Mouse (Mus musculus) midbrain, embryonic 11.5 days (tissue): Measurements from ENCODE around the gene Dnajc28. TPM values are rescaled to one million over a fixed set of nuclear protein-coding genes. Genes with fewer than 3 reads are reported as not detected.

Source experiments
- ATAC-seq: fragments of 200-750 bp; cut with Nextera tagmentation; 2 replicates; pipeline ENCODE4 v1.8.0; 2017; ENCODE audit warnings: moderate TSS enrichment, moderate library complexity; ENCODE audit not compliant: low FRiP score
- DNase-seq: peaks from one replicate; pipeline ENCODE4 v3.0.0; 2015; ENCODE audit warnings: low spot score; ENCODE audit errors: missing footprints
- H3K27ac ChIP-seq: fragments of 300-500 bp; sonication (generic); 2 replicates; pipeline ENCODE4 v1.5.1; 2014; ENCODE audit warnings: low read depth, low read length
- H3K27me3 ChIP-seq: fragments of 300-500 bp; sonication (generic); 2 replicates; pipeline ENCODE4 v1.6.1; 2014; ENCODE audit warnings: mild to moderate bottlenecking, low read length, moderate library complexity, mixed read lengths; ENCODE audit not compliant: control insufficient read depth, insufficient read depth
- H3K36me3 ChIP-seq: fragments of 300-500 bp; sonication (generic); 2 replicates; pipeline ENCODE4 v1.6.1; 2014; ENCODE audit warnings: mild to moderate bottlenecking, low read length, moderate library complexity, mixed read lengths; ENCODE audit not compliant: control insufficient read depth, insufficient read depth
- H3K4me1 ChIP-seq: fragments of 300-500 bp; sonication (generic); 2 replicates; pipeline ENCODE4 v1.6.1; 2014; ENCODE audit warnings: low read length; ENCODE audit not compliant: control insufficient read depth, insufficient read depth
- H3K4me2 ChIP-seq: fragments of 300-500 bp; sonication (generic); 2 replicates; pipeline ENCODE4 v1.6.1; 2014; ENCODE audit warnings: mild to moderate bottlenecking, moderate library complexity
- H3K4me3 ChIP-seq: fragments of 300-500 bp; sonication (generic); 2 replicates; pipeline ENCODE4 v1.5.1; 2014; ENCODE audit warnings: low read depth, low read length
- H3K9ac ChIP-seq: fragments of 300-500 bp; sonication (generic); 2 replicates; pipeline ENCODE4 v1.6.1; 2014; ENCODE audit warnings: low read length
- H3K9me3 ChIP-seq: fragments of 300-500 bp; sonication (generic); 2 replicates; pipeline ENCODE4 v1.6.1; 2016; ENCODE audit warnings: low read length; ENCODE audit not compliant: control insufficient read depth
- WGBS: fragments of 180-500 bp; shearing (Covaris S2); extraction: QIAGEN DNeasy Blood & Tissue Kit; methylation state at CpG from one replicate; pipeline ENCODE4 v1.1.7; 2014; 5-methylcytosine and 5-hydroxymethylcytosine counted together
- polyA plus RNA-seq: library from polyadenylated mRNA; unstranded; fragments of >200 nt; fragmentation: Nextera tagmentation; extraction: Ambion mirVana; gene quantifications from 2 replicates; pipeline ENCODE4 v1.2.1, GENCODE M21; 2014

Gene Dnajc28
- polyA plus RNA-seq: 5.8 and 6.0 TPM in 2 replicates

DNA sequence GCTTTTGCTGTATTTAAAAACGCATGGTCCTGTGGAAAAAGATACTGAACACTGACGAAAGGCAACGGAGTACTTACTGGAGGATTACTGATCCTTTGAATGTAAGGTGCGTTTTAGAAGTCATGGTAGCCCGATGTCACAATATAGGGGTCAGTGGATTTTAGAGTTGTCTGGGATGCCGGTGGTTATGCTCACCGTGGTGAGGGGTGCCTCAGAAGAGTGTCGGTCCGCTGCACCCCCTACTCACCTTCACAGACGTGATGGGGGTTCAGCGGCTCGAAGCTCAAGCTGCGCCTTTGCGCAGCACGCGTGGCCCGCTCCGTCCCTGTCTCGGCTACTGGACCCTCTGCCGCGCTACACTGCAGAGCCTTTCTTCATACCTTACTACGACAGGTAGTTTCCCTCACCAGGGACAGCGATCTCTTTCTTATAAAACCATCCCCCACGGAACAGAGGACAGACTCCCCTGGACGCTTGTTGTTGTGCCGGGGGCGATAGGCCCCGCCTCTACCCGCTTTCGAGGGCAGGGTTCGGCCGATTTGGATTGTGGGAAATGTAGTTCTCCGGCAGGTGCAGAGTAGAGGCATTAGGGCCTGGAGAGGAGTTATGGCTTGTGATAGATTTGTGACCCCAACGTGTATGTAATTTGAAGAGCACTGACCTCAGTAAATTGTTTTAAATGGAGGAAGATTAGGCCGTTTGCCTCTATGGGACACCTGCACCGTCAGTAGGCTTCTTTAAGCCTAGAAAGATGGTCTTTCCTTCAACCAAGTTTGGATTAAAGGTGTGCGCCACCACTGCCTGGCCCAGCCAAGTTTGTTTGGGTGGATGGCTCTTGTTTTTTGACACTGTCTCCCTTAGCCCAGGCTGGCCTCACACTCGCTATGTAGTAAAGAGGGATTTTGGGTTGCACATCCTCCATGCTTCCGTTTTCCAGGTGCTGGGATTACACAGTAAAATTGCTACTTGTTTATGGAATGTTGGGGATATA lies at the start of gene Dnajc28:
Gene Dnajc28, minus strand, starts transcription at position 516 of the 991 bp plus-strand sequence.
- no peaks in the 10 kb centered on the region for H3K4me1 ChIP-seq
- peak within 1 kb of the TSS; percentile 64 for H3K4me3 ChIP-seq
- peak within 1 kb of the TSS; percentile 72 for H3K9ac ChIP-seq
- peak; percentile 93 for ATAC-seq
- peak within 1 kb of the TSS; percentile 58 for H3K4me2 ChIP-seq
- H3K36me3 ChIP-seq: 0 out of 2 replicates have a peak, but pooled peaks cover 2% of the 10 kb centered on the region
- DNase-seq: peak; percentile 97
- H3K27ac ChIP-seq: no peak within 1 kb of the TSS
- no peaks in the 10 kb centered on the region for H3K9me3 ChIP-seq
- WGBS: 10% methylated on average over 39 of the region's 39 CpGs
- no peaks in the 10 kb centered on the region for H3K27me3 ChIP-seq

- DNase-seq: no peak
- Histone ChIP-seq H3K4me1 (no peaks in the 10 kb centered on the region), H3K27me3 (no peaks in the 10 kb centered on the region), H3K4me3 (no peak overlapping the region), H3K27ac (no peak overlapping the region), H3K9ac (no peak overlapping the region), H3K4me2 (no peak overlapping the region), H3K9me3 (no peaks in the 10 kb centered on the region), H3K36me3 (peaks cover 34% of the 10 kb centered on the region)
- 98% methylated on average over 3 of the region's 3 CpGs for WGBS
- no peak for ATAC-seq
Observed at GRCm38 (mm10) chr16:91663795-91664194, 45.0 kb upstream of the Dnajc28 start.

GRCm38 (mm10) chr16:91662336-91662735 lies 43.5 kb upstream of the Dnajc28 start:
- Histone ChIP-seq H3K4me1 (no peaks in the 10 kb centered on the region), H3K27ac (no peak overlapping the region), H3K9ac (no peak overlapping the region), H3K27me3 (no peaks in the 10 kb centered on the region), H3K9me3 (no peaks in the 10 kb centered on the region), H3K4me3 (no peak overlapping the region), H3K36me3 (peaks cover 47% of the 10 kb centered on the region), H3K4me2 (no peak overlapping the region)
- ATAC-seq (no peak), DNase-seq (no peak)
- WGBS: 96% methylated on average over 16 of the region's 16 CpGs

- Histone ChIP-seq H3K27me3 (no peaks in the 10 kb centered on the region), H3K4me1 (no peaks in the 10 kb centered on the region), H3K36me3 (peaks cover 56% of the 10 kb centered on the region), H3K27ac (no peak overlapping the region), H3K4me3 (no peak overlapping the region), H3K9ac (no peak overlapping the region), H3K9me3 (no peaks in the 10 kb centered on the region), H3K4me2 (no peak overlapping the region)
- 22% methylated on average over 1 of the region's 1 CpGs for WGBS
- ATAC-seq (no peak), DNase-seq (no peak)
Observed at GRCm38 (mm10) chr16:91661397-91661796, 42.6 kb upstream of the Dnajc28 start.

DNA sequence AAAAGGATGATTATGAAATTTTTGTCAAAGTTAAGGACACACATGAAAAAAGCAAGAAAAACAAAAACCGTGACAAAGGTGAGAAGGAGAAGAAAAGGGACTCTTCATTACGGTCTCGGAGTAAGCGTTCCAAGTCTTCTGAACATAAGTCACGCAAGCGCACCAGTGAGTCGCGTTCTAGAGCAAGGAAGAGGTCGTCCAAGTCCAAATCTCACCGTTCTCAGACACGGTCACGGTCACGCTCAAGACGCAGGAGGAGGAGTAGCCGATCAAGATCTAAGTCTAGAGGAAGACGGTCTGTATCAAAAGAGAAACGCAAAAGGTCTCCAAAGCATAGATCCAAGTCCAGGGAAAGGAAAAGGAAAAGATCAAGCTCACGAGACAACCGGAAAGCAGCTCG lies 41.0 kb upstream of the Dnajc28 start:
- Histone ChIP-seq H3K4me3 (no peak overlapping the region), H3K4me1 (no peaks in the 10 kb centered on the region), H3K36me3 (peaks cover 64% of the 10 kb centered on the region), H3K27ac (no peak overlapping the region), H3K27me3 (no peaks in the 10 kb centered on the region), H3K9ac (no peak overlapping the region), H3K4me2 (no peak overlapping the region), H3K9me3 (no peaks in the 10 kb centered on the region)
- DNase-seq (no peak), ATAC-seq (no peak)
- WGBS: 95% methylated on average over 20 of the region's 20 CpGs

DNA sequence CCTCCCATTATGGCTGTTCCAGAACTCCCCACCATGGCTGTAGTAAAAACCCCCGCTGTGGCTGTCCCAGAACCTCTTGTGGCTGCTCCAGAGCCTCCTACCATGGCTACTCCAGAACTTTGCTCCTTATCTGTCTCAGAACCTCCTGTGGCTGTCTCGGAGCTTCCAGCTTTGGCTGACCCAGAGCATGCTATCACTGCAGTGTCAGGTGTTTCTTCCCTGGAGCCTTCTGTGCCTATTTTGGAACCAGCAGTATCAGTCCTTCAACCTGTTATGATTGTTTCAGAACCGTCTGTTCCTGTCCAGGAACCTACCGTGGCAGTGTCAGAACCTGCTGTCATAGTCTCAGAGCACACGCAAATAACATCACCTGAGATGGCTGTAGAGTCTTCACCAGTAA lies 39.6 kb upstream of the Dnajc28 start:
- WGBS: 94% methylated on average over 5 of the region's 5 CpGs
- no peak overlapping the region for H3K4me3 ChIP-seq
- no peaks in the 10 kb centered on the region for H3K27me3 ChIP-seq
- DNase-seq: no peak
- no peaks in the 10 kb centered on the region for H3K9me3 ChIP-seq
- no peak for ATAC-seq
- H3K9ac ChIP-seq: no peak overlapping the region
- H3K4me2 ChIP-seq: no peak overlapping the region
- no peak overlapping the region for H3K27ac ChIP-seq
- no peaks in the 10 kb centered on the region for H3K4me1 ChIP-seq
- peaks cover 65% of the 10 kb centered on the region for H3K36me3 ChIP-seq

DNA sequence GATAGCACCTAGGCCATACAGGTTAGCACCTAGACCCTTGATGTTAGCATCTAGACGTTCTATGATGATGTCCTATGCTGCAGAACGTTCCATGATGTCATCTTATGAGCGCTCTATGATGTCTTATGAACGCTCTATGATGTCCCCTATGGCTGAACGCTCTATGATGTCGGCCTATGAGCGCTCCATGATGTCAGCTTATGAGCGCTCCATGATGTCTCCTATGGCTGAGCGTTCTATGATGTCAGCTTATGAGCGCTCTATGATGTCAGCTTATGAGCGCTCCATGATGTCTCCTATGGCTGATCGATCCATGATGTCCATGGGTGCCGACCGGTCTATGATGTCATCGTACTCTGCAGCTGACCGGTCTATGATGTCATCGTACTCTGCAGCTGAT lies 38.5 kb upstream of the Dnajc28 start:
- no peaks in the 10 kb centered on the region for H3K9me3 ChIP-seq
- 99% methylated on average over 17 of the region's 17 CpGs for WGBS
- H3K36me3 ChIP-seq: peaks cover 63% of the 10 kb centered on the region
- H3K4me3 ChIP-seq: no peak overlapping the region
- ATAC-seq (0 out of 2 replicates have a peak, but pooled peaks have one; percentile 52), DNase-seq (no peak)
- no peaks in the 10 kb centered on the region; the same call in 1 of the 2 replicates for H3K4me1 ChIP-seq
- no peak overlapping the region for H3K4me2 ChIP-seq
- no peak overlapping the region for H3K27ac ChIP-seq
- no peaks in the 10 kb centered on the region for H3K27me3 ChIP-seq
- no peak overlapping the region for H3K9ac ChIP-seq

GRCm38 (mm10) chr16:91655285-91655684 lies 36.5 kb upstream of the Dnajc28 start:
- Histone ChIP-seq H3K4me2 (no peak overlapping the region), H3K27me3 (no peaks in the 10 kb centered on the region), H3K36me3 (peaks cover 62% of the 10 kb centered on the region), H3K9ac (no peak overlapping the region), H3K4me1 (no peaks in the 10 kb centered on the region; the same call in 1 of the 2 replicates), H3K4me3 (no peak overlapping the region), H3K27ac (no peak overlapping the region), H3K9me3 (no peaks in the 10 kb centered on the region)
- no peak for ATAC-seq
- no peak for DNase-seq
- 96% methylated on average over 9 of the region's 9 CpGs for WGBS

- Histone ChIP-seq H3K27ac (no peak overlapping the region), H3K4me3 (no peak overlapping the region), H3K27me3 (no peaks in the 10 kb centered on the region), H3K9me3 (no peaks in the 10 kb centered on the region), H3K4me1 (peaks cover 3% of the 10 kb centered on the region; the same call in 1 of the 2 replicates), H3K36me3 (peaks cover 37% of the 10 kb centered on the region), H3K9ac (no peak overlapping the region), H3K4me2 (no peak overlapping the region)
- ATAC-seq: no peak
- no peak for DNase-seq
- WGBS: 87% methylated on average over 3 of the region's 3 CpGs
Observed at GRCm38 (mm10) chr16:91652191-91652590, 33.4 kb upstream of the Dnajc28 start.
